Mouse (Mus musculus): ENCODE measurements around the gene Slc4a7.
A peak's percentile ranks its signal among the peaks of the same experiment; 100 is the strongest.
"Not testable (repeated sequence)": the region's sequence is repeated elsewhere in the genome, so short reads cannot be mapped to it uniquely, and the experiment has no call there.

Slc4a7 gene

GRCm38 (mm10) chr14:14800810-14801209, 98.7 kb downstream of the Slc4a7 start:
- DNase-seq: no peak

- DNase-seq: not testable (repeated sequence)
Measured at GRCm38 (mm10) chr14:14803115-14803514, 101.0 kb downstream of the Slc4a7 start, which contains the start of gene Nek10. Gene Nek10 (plus strand): TSS chr14:14803415.

- DNase-seq: peak; percentile 4
Measured at GRCm38 (mm10) chr14:14803921-14804517, 101.9 kb downstream of the Slc4a7 start.

GRCm38 (mm10) chr14:14804518-14805212, 102.6 kb downstream of the Slc4a7 start:
- no peak for DNase-seq

GRCm38 (mm10) chr14:14832520-14833240, 130.6 kb downstream of the Slc4a7 start:
- peak; percentile 72 for DNase-seq

GRCm38 (mm10) chr14:14833498-14833897, 131.4 kb downstream of the Slc4a7 start:
- no peak for DNase-seq

- DNase-seq: no peak
Measured at GRCm38 (mm10) chr14:14834266-14834665, 132.2 kb downstream of the Slc4a7 start.

- no peak for DNase-seq
Measured at GRCm38 (mm10) chr14:14837627-14838026, 135.5 kb downstream of the Slc4a7 start.

GRCm38 (mm10) chr14:14838109-14838508, 136.0 kb downstream of the Slc4a7 start:
- no peak for DNase-seq

GRCm38 (mm10) chr14:14842734-14843530, 140.9 kb downstream of the Slc4a7 start:
- DNase-seq: no peak
